Mouse (Mus musculus): ENCODE measurements around the gene Stx19. TPM values are rescaled to one million over a fixed set of nuclear protein-coding genes. Genes with fewer than 3 reads are reported as not detected.

Stx19 gene
- total RNA-seq (2015) = not detected in 2 replicates
- total RNA-seq (2017) = not detected in 2 replicates

DNA sequence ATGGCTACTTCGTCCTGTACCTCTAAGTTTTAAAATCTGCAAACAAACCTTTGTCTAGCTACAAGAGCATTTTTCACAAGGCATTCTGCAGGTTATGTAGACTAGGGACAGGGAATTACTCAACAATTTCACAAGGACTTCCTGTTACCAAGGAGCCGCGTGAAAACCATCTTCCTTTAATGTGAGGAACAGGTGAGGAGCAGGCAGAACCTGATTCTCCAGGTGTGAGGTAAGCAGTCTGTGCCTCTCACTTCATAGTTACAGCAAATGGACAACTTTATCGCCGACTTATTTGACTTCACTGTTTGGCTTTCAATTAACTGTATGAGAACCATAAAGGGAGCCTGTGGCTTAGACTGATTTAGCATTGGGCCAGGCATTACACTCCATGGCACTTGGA, at the start of gene Stx19:
Gene Stx19, plus strand, starts transcription at position 186 of the 400 bp plus-strand sequence.
- ATAC-seq (replicated peaks; ENCODE audit: poor library complexity) = peak; percentile 46; the same call in 1 of the 2 replicates

DNA sequence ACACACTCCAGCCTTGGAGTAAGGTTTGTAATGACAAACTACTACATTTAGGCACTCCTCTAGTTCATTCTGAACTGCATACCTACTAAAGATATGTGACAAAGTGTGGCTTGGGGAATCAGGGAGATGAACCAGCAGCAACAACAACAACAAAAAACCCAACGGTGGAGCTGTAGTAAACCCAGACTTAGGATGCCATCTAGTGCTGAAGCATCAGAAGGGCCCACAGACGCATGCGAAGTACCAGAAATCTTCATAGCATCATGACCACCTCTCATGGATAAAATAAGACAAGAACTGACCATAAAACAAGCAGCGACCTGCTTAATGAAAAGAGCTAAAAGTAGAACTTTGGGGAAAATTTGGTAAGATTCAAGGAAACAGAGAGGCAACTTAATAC, 41.0 kb upstream of the Stx19 start:
- ATAC-seq (replicated peaks; ENCODE audit: poor library complexity) = peak; percentile 39; the same call in 1 of the 2 replicates

DNA sequence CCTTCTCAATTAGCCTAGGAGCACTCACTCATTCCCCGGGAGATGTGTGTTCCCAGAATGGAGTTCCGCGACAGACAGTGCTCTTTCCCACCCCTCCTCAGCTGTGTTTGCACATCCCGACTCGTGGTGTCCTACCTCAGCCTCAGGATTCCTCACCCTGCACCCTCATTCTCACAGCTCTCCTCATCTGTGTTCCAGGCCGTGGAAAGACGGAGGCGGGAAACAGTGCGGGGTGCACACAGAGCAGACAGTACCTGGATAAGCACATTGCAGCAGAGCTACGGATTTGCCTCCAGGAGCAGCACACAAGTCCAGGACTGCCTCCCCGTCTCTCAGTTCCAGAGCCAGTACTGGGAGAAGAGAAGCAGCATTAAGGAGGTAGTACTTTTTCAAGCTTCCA, 38.4 kb upstream of the Stx19 start:
- no peak for ATAC-seq (replicated peaks; ENCODE audit: poor library complexity)

DNA sequence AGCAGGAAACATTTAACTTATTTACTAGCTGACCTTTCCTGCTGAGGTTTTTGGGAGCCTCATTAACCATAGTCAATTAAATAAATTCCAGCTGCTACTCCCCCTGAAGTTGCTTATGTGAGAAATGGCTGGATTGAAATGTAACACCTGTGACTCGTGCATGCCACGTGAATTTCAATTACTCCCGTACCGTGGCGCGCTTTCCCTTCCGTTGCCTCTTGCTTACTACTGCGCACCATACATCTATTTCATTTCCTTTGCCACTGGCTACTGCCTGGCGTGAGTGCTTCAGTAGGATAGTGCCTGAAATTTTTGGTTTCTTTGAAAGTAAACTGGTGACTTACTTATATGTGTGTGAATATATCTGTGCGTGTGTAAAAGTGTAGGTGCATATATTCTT, 36.2 kb upstream of the Stx19 start:
- no peak for ATAC-seq (replicated peaks; ENCODE audit: poor library complexity)

DNA sequence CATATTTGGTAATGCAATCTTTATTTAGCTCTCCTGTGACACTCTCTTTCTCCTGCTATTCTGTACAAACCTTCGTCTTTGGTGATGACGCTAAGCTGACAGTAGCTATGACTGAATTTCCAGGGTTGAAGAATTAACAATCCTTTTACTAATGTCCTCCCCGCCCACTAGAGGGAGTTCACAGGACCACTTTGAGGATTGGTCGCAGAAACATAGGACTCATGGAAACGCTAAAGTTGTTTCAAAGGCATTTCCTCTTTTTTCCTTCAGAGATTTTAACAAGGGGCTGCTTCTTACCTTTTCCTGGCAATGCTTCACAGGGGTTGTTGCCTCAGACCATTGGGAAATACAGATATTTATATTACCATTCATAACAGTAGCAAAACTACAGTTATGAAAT, 32.2 kb upstream of the Stx19 start:
- peak; percentile 49 for ATAC-seq (replicated peaks; ENCODE audit: poor library complexity)

DNA sequence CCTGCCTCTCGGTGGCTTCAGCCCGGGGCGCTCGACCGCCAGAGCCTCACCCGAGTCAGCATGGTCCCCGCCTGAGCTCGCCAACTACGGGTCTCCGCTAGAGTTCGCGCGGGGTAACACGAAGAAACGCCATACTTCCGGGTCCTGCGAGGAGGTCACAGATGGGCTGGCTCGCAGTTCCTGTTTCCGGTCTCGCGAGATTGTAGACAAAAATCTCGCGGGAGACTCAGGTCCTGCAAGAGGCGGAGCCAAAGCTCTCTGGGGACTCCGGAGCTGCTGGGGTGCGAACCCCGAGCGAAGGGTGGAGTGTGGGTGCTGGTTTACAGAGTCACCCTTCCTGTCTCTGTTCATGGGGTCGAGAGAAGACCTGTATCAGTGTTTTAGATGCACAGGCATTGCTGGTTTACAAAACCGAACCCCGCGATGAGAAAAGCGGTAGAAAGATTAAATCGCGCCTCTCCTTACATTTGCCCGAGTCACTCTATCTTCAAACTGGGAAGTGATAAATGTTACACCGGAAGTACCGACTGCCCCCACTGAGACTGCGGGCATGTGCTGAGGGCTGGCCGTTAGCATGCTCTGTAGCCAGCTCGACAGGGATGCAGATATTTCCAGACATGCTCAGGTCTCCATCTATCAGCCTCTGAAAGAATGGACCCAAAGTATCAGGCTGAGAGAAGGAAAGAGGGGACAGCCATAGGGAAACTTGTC, 27.7 kb upstream of the Stx19 start, which contains the start of gene Nsun3:
Gene Nsun3, minus strand, starts transcription at position 198 of the 711 bp plus-strand sequence.
- ATAC-seq (replicated peaks; ENCODE audit: poor library complexity) = peak; percentile 80

DNA sequence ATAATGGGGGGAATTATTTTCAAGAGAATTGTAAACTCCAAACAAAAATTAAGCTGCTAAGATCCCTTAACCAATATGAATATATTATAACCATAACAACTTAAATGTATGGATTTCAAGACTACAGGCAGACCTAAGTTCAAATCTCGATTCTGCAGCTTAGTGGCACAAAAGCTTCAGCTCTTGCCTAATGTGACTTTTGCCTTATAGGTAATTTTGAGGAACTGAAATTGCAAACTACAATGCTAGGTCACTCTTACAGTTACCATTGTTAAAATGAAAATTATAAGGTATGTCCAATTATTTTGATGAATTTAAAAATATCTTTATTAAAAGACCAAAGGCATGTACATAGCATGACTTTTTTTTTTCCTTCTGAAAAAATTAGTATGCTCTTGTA, 17.9 kb upstream of the Stx19 start:
- peak; percentile 37; the same call in 1 of the 2 replicates for ATAC-seq (replicated peaks; ENCODE audit: poor library complexity)

DNA sequence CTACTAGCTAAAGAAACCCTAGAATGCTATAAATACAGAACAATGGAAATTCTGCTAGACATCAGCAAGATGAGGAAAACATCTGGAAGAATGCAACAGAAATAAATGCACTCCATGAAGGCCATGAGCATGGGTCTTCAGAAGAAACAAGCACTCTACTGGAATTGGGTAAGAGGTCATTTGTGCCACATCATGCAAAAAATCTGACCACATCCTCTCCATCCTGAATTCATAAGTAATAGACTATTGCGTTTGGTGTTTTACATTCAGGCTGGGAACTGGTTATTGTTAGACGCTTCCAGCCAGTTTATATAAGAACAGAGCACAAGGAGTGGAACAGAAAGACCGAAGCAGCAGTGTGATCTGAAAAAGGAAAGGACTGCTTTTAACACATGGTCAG, 15.7 kb upstream of the Stx19 start:
- peak; percentile 44; the same call in 1 of the 2 replicates for ATAC-seq (replicated peaks; ENCODE audit: poor library complexity)

DNA sequence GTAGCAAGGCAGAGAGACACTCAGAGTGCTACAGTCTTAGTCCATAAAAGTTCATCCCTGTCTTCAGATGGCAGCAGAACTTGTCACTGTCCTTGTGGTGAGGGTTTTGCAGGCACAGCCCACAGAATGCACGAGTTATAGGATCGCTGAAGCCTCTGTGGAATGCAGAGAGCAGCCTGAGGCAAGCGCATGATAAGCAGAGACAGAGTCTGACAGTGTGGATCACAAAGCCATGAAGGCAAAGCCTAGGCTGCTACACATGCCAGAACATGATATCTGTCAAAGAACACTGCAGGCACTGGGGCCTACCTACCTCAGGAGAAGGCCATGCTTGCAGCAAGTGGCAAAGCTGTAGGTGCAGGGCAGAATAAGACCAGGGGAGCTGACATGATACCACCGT, 15.1 kb upstream of the Stx19 start:
- ATAC-seq (replicated peaks; ENCODE audit: poor library complexity) = no peak

DNA sequence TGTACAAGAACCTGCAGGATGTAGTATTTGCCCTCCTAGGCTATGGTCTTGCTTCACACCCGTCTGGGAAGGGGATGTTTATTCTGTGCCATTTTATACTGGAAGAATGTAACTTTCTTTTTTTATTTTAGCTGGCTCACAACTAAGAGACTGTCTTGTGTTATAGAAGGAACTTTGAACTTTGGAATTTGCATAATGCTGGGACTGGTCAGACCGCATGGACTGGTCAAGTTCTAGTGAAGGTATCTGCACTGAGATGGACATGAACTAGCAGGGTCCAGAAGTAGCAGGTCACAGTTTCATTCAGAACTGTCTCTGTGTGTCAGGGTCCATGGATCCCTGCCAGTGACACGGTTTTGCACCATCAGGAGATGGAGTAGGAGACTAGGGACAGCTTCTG, 14.6 kb upstream of the Stx19 start:
- ATAC-seq (replicated peaks; ENCODE audit: poor library complexity) = no peak

DNA sequence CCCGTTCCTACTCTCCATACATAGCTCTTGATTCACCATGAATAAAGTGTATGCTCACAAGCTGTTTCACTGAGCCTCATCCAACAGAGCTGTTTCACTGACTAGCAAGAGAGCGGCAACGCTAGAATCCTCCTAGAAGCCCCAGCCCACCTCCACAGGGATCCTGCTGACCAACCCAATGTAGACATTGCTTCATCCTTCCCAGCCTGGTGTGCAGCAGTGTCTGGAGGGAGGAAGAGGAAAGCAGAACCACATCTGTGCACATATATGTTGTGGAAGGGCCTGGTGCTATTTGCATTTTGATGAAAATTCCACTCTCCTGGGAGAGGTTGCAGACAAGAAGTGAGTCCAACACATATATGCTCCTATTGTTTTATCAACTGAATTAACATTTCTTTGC, 9.9 kb upstream of the Stx19 start:
- ATAC-seq (replicated peaks; ENCODE audit: poor library complexity) = peak; percentile 88

DNA sequence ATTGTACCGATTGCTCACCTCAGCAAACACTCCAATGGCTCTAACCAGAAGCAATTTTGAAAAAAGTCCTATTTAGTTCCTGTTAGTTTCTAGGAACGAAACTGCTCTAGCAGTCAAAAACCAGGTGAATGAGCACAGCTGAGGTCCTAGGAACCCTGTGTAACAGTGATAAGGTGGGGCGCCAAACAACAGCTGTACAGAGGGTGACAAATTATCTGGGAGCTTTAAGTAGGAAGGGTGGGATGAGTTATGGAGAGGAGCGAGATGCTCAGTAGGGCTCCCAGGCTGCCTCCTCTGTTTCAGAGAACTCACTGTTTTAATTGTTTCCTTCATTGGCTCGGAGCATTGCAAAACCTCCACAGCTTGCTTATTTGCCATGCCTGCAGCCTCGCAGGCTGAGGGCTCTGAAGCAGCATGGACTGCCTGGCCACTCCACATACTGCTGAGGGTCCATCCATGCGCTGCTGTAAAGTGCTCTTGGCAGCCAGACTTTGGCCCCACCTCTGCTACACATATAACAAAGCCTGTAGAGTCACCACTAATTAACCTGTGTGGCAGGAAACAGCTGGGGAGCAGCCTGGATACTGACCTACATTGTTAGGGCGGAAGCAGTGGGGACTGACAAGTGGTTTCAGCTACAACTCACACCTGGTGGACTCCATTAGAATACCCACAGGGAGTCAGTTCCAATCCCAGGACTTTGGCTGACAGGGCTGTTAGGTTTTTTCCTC, 7.1 kb upstream of the Stx19 start:
- peak; percentile 40 for ATAC-seq (replicated peaks; ENCODE audit: poor library complexity)

DNA sequence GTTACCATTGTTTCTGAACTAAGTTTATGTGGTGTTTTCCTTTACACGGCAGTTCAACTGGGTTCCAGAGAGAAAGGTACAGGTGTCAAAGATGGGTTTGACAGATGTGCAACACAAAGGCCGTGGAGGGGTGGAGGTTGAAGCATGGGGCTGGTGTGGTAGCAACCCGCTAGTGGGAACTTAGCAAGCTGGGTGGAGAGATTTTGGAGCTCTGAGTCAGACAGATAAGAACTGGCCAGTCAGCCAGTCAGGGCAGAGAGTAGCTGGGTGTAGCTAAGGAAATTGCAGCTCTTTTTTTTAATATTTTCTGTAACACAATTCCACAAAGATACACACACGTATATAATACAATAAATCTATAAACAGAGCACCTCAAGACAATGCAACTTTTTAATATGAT, 3.6 kb upstream of the Stx19 start:
- ATAC-seq (replicated peaks; ENCODE audit: poor library complexity) = no peak; the same call in 1 of the 2 replicates

DNA sequence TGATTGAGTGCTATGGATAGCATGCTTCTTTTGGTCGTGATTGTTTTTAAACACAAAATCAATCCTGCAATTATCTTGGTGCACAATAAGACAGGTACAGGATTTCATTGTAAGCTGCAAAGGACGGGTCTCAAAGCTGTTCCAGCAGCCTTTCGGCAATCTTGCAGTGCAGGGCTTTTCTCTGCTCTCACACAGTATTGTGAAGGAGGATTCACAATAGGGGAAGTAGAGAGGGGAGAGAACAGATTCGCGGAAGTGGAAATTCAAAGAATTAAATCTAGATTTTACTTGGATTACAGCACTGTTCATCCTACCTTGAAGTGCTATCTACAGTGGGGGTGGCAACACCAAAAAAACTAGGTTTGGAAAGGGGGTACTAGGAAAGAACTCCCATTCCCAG, 686 bp upstream of the Stx19 start:
- 0 out of 2 replicates have a peak, but pooled peaks have one; percentile 29 for ATAC-seq (replicated peaks; ENCODE audit: poor library complexity)

DNA sequence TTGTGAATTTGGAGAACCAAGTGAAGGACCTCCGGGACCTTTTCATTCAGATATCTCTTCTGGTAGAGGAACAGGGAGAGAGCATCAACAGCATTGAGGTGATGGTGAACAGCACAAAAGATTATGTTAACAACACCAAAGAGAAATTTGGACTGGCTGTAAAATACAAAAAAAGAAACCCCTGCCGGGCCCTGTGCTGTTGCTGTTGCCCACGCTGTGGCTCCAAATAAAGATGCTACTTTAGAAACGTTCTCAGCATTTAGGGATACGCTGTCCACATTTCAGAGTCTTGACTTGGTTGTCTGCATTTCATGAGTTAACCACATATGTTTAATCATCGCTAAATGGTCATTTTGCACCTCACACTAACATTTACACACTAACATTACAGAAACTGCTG, 8.0 kb downstream of the Stx19 start:
- ATAC-seq (replicated peaks; ENCODE audit: poor library complexity) = no peak

DNA sequence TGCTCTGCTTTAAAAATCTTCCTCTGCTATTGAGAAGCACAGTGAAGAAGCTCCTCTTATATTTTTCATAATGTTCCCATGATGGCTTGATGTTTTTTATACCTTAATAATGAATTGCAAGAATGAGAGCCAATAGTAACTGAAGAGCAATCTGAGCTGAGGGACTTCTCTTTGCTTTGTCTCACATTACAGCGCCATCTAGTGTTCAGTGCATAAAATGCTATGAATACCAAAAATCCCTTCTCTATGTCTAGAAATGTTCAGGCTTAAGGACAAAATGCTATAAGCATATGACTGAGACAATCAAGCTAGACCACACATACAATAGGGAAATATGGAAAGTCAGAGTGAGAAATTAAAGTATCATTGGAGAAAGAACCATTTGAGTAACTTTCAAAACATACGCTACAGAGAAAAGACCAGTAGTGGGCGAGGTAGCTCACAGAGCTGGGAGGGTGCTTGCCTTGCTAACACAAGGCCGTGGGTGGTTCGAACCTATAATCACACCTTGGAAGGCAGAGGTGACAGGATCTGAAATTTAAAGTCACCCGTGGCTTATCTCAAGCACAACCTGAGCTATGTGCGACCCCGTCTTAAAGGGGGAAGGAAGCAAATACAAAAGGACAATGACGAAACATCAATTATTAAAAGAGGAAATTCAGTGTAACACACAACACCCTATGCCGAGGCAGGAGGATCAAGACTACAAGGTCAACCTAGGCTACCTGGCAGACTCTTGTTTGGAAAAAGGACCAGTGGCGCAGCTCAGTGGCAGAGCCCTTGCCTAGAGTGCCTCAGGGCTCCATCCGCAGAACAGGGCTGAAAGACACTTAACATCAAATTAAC, 11.9 kb downstream of the Stx19 start:
- peak; percentile 94 for ATAC-seq (replicated peaks; ENCODE audit: poor library complexity)

DNA sequence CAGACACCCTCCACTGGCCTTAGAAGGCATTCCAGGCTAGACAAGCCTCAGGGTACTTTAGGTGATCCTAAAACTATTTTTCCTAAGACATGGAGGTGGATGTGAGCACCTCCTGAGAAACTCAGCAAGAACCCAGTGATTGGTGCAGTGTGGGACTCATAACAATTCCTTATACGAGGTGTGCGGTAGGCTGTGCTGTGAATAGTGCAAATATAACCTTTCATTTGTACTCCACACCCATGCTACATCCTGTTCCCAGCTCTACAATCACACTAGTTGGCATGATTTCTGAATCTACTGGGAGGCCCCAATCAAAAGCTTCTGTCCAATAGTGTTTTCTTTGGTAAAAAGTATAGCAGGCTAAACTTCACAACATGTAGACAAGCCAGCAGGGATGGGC, 17.6 kb downstream of the Stx19 start:
- no peak for ATAC-seq (replicated peaks; ENCODE audit: poor library complexity)

DNA sequence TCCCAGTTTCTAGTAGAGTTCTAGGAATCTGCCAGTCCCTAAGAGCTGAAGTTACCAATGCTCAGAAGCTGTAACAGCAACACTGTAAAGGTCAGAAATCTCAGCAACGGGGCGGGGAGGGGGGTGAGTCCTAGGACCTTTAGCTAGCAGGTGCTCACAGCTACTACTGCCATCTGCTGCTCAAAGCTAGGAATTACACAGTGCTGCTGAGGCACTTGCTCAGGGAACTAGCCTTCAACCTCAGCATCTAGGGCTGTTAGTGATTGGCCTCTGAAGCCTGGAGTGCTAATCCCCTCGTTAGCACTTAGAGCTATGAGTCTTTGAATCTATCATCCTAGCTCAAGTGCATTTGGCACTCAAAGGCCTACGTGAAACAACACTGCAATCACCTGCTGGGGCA, 18.0 kb downstream of the Stx19 start:
- peak; percentile 89 for ATAC-seq (replicated peaks; ENCODE audit: poor library complexity)

DNA sequence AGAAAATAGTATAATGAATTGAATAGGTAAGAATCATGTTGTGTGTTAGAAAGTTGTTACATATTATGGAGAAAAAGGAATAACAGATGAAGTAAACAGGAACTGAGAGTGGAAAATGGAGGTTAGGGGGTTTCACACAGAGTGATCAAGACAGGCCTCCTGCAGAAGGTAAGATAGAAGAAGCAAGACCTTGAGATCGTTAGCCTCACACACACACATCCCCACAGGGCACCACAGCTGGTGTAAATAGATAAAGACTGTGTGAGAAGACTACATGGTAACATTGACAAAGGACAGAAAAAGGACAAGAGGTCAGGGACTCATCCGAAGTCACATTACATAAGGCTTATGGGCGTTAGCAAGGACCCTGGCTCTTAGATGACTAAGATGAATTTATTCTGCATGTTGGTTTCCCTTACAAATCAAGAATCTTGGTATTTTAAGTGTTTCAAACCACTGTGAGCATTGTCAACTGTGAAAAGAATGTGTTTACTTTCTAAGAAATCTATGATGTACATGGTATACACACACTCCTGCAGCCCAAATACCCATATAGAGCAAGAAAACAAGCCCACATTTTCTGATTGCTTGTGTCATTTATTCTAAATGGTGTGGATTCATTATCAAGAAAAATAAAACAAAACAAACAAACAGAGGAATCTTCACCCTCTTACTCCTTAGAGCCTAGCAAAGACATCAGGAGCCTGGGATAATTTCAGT, 19.7 kb downstream of the Stx19 start:
- peak; percentile 90 for ATAC-seq (replicated peaks; ENCODE audit: poor library complexity)

DNA sequence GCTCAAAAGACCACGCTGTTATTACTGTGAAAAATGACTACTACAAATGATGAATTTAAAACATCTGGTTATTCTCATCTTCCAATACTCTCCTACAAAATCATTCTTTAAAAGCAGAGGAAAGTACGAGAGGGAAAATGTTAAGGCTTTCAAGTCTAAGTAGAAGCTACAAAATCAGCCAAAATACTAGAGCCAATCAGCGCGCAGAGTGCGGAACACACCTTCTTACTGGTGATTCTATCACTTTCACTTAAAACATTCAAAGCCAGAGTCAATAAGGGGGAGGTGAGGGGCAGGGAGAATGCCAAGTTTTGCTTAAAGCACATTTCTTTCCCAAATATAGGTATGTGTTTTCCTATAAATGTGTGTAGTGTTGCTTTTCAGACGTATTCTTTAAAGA, 30.9 kb downstream of the Stx19 start:
- ATAC-seq (replicated peaks; ENCODE audit: poor library complexity) = no peak
